Mouse (Mus musculus): ENCODE data around the gene Ern2. TPM values are rescaled to one million over a fixed set of nuclear protein-coding genes. Genes with fewer than 3 reads are reported as not detected.

Ern2 gene
- polyA plus RNA-seq, 1 experiment from 2014 or later = not detected

DNA sequence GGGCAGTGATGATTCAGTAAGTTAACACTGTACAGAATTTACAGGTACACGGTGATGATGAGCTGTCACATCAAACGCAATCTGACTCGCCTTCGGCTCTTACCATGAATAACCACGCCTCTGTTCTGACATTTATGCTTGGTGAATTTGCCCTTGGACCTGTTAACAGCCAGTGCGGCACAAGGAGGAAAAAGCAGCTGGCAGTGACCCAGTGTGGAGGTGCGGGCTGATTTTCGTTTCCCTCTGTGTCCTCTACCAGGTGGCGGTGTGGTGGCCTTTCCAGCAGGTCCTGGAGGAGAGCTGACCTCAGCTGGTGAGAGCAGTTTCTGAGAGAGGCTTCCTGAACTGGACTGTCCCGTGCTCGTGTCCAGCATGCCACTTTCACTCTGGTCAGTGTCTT lies 59.1 kb downstream of the Ern2 start:
- no peaks in the 10 kb centered on the region for H3K27me3 ChIP-seq
- no peak for TF ChIP-seq CTCF (IDR thresholded peaks at IDR 0.05)
- ChIA-PET POLR2A (no interaction called here), CTCF (no interaction called here)
- in situ Hi-C loops (cut with MboI; ENCODE audit: low pct_unique_long_range_greater_than_20kb) = no loop called here
- DNase-seq (ENCODE audit: low read depth, low spot score) = no peak
- ATAC-seq = no peak

DNA sequence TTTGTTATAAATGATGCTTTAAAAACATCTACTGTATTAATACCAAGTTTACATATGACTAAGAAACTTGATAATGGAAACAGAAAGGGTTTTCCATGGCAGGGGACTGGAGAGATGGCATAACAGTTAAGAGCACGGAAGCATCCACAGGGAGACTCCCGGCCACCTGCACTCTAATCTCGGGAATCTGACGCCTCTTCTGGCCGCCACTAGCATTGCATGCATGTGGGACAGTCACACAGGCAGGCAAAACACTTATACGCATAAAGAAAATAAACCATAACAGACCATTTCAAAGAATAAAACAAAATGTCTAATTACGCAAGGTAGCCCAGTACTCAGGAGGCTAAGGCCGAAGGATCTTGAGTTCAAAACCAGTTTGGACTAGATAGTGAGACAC lies 60.4 kb downstream of the Ern2 start:
- ChIA-PET CTCF (interaction anchor here (2.4 kb wide), 1 partner anchor 12 kb away, joined by 6 read pairs; no protein-coding TSS in a partner anchor), POLR2A (no interaction called here)
- no peaks in the 10 kb centered on the region for H3K27me3 ChIP-seq
- in situ Hi-C loops (cut with MboI; ENCODE audit: low pct_unique_long_range_greater_than_20kb) = no loop called here
- DNase-seq (ENCODE audit: low read depth, low spot score) (no peak), ATAC-seq (no peak)
- no peak for TF ChIP-seq CTCF (IDR thresholded peaks at IDR 0.05)

DNA sequence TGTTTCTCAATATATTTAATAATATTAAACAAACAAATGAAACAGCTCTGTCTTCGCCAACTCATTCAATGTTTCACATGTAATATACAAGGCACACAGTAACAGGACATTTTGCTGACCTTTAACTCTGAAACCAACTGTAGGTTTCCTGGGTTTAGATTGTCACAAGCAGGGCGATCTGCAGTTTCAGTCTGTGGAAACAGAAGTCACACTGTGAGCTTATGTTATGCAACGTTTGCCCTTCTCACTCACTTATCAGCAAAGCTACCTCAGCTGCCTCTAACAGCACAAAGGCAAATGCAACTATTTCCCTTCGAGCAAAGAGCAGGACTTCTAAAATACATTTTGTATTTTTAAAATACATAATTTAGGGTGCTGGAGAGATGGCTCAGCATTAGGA lies 62.5 kb downstream of the Ern2 start:
- ATAC-seq (no peak), DNase-seq (ENCODE audit: low read depth, low spot score) (no peak)
- POLR2A ChIA-PET = no interaction called here
- CTCF ChIA-PET = interaction anchor here (2.4 kb wide), 1 partner anchor 10 kb away, joined by 6 read pairs; no protein-coding TSS in a partner anchor
- in situ Hi-C loops (cut with MboI; ENCODE audit: low pct_unique_long_range_greater_than_20kb) = no loop called here
- TF ChIP-seq CTCF (IDR thresholded peaks at IDR 0.05) = no peak
- no peaks in the 10 kb centered on the region for H3K27me3 ChIP-seq

Other genes with a start within 250 kb of the Ern2 start
- gene Cog7, start 204.5 kb downstream of the Ern2 start, polyA plus RNA-seq (2021) = 48.9 TPM
- gene Gga2, start 165.0 kb downstream of the Ern2 start, polyA plus RNA-seq (2021) = 37.6 TPM
- gene Ubfd1, start 119.0 kb downstream of the Ern2 start, polyA plus RNA-seq (2021) = 30.9 TPM
- 9.3 TPM for gene Ears2, start 118.9 kb downstream of the Ern2 start, polyA plus RNA-seq (2021)
- gene Ndufab1, start 84.3 kb downstream of the Ern2 start, polyA plus RNA-seq (2021) = 328 TPM
- 4.6 TPM for gene Palb2, start 53.2 kb downstream of the Ern2 start, polyA plus RNA-seq (2021)
- gene Dctn5, start 53.2 kb downstream of the Ern2 start, polyA plus RNA-seq (2021) = 54.1 TPM
- 55.8 TPM for gene Plk1, start 26.8 kb downstream of the Ern2 start, polyA plus RNA-seq (2021)
- gene Chp2, start 33.3 kb upstream of the Ern2 start, polyA plus RNA-seq (2021) = not detected
- gene Prkcb, start 102.5 kb upstream of the Ern2 start, polyA plus RNA-seq (2021) = not detected